Mouse (Mus musculus): ENCODE measurements around the gene Suclg2. TPM values are rescaled to one million over a fixed set of nuclear protein-coding genes. Genes with fewer than 3 reads are reported as not detected.

Suclg2 gene
- polyA plus RNA-seq, 1 experiment from 2014 or later = 26.9 TPM

DNA sequence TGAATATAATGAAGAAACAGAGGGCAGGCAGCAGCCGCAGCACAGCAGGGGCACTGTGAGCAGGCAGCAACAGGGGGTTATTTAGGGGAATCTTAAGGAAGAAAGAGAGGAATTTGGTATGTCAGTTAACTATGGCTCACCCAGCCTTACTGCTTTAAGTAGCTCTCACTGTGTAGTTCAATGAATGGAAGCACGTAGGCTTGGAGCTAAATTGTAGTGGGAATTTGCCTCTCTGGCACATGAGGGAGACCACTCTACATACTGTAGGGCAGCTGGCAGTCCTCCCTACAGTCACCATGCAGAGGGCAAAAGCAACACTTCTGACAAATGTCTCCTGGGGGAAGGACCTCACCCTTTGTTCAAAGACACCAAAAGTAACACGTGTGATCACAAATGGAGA, 143.7 kb downstream of the Suclg2 start:
- Histone ChIP-seq H3K36me3 (ENCODE audit: poor library complexity, severe bottlenecking) (no peaks in the 10 kb centered on the region), H3K4me1 (peaks cover 41% of the 10 kb centered on the region), H3K9ac (no peak overlapping the region), H3K9me3 (replicated peaks) (no peaks in the 10 kb centered on the region), H3K27me3 (0 out of 2 replicates have a peak, but pooled peaks cover 8% of the 10 kb centered on the region), H3K27ac (peak overlapping the region; percentile 48; the same call in 1 of the 2 replicates), H3K4me2 (no peak overlapping the region), H3K4me3 (no peak overlapping the region)
- peak; percentile 84 for ATAC-seq
- 2% methylated on average over 3 of the region's 3 CpGs for WGBS

DNA sequence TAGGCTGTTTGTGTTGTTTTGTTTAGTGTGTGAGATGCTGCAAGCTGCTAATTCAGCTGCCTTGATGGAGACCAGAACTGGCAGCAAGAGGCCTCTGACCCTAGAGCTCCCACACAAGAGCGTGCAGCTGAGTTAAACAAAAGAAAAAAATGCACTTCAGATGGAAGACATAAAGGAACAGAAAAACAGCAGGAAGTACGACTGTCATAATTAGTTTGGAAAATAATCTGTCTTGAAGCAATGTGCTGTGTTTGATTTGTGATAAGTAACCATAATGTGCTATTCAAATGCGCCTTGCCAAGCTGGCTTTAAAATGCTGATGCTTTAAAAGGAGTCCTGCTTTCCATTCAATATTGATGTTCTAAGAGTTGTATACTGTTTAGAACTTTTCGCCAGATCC, 144.2 kb downstream of the Suclg2 start:
- Histone ChIP-seq H3K27ac (peak overlapping the region; percentile 48; the same call in 1 of the 2 replicates), H3K4me1 (peaks cover 41% of the 10 kb centered on the region), H3K4me2 (no peak overlapping the region), H3K4me3 (no peak overlapping the region), H3K9ac (no peak overlapping the region), H3K9me3 (replicated peaks) (no peaks in the 10 kb centered on the region), H3K36me3 (ENCODE audit: poor library complexity, severe bottlenecking) (no peaks in the 10 kb centered on the region), H3K27me3 (0 out of 2 replicates have a peak, but pooled peaks cover 8% of the 10 kb centered on the region)
- 0 out of 2 replicates have a peak, but pooled peaks have one; percentile 37 for ATAC-seq
- WGBS = 8% methylated on average over 4 of the region's 4 CpGs

GRCm38 (mm10) chr6:95573035-95573759, 145.4 kb downstream of the Suclg2 start:
- Histone ChIP-seq H3K9ac (no peak overlapping the region), H3K4me3 (no peak overlapping the region), H3K27ac (no peak overlapping the region), H3K9me3 (replicated peaks) (no peaks in the 10 kb centered on the region), H3K4me1 (peaks cover 41% of the 10 kb centered on the region), H3K27me3 (0 out of 2 replicates have a peak, but pooled peaks cover 8% of the 10 kb centered on the region), H3K36me3 (ENCODE audit: poor library complexity, severe bottlenecking) (no peaks in the 10 kb centered on the region), H3K4me2 (no peak overlapping the region)
- no peak for ATAC-seq
- WGBS = 69% methylated on average over 3 of the region's 3 CpGs

GRCm38 (mm10) chr6:95571620-95572019, 147.0 kb downstream of the Suclg2 start:
- 0 out of 2 replicates have a peak, but pooled peaks cover 6% of the 10 kb centered on the region for H3K27me3 ChIP-seq
- H3K36me3 ChIP-seq (ENCODE audit: poor library complexity, severe bottlenecking) = no peaks in the 10 kb centered on the region
- WGBS = 20% methylated on average over 3 of the region's 3 CpGs
- peak; percentile 51 for ATAC-seq
- no peak overlapping the region for H3K27ac ChIP-seq
- H3K9ac ChIP-seq = no peak overlapping the region
- peaks cover 41% of the 10 kb centered on the region for H3K4me1 ChIP-seq
- no peak overlapping the region for H3K4me3 ChIP-seq
- no peaks in the 10 kb centered on the region for H3K9me3 ChIP-seq (replicated peaks)
- H3K4me2 ChIP-seq = no peak overlapping the region

GRCm38 (mm10) chr6:95563355-95564009, 155.1 kb downstream of the Suclg2 start:
- H3K4me1 ChIP-seq = peaks cover 3% of the 10 kb centered on the region; the same call in 1 of the 2 replicates
- no peaks in the 10 kb centered on the region for H3K9me3 ChIP-seq (replicated peaks)
- no peaks in the 10 kb centered on the region for H3K36me3 ChIP-seq (ENCODE audit: poor library complexity, severe bottlenecking)
- ATAC-seq = no peak
- H3K4me3 ChIP-seq = no peak overlapping the region
- WGBS = 76% methylated on average over 2 of the region's 2 CpGs
- H3K27ac ChIP-seq = no peak overlapping the region
- no peak overlapping the region for H3K9ac ChIP-seq
- no peaks in the 10 kb centered on the region for H3K27me3 ChIP-seq
- no peak overlapping the region for H3K4me2 ChIP-seq

GRCm38 (mm10) chr6:95556320-95556719, 162.3 kb downstream of the Suclg2 start:
- Histone ChIP-seq H3K4me1 (no peaks in the 10 kb centered on the region), H3K36me3 (ENCODE audit: poor library complexity, severe bottlenecking) (no peaks in the 10 kb centered on the region), H3K4me2 (no peak overlapping the region), H3K9me3 (replicated peaks) (no peaks in the 10 kb centered on the region), H3K27me3 (no peaks in the 10 kb centered on the region), H3K27ac (no peak overlapping the region), H3K4me3 (no peak overlapping the region), H3K9ac (no peak overlapping the region)
- 86% methylated on average over 6 of the region's 6 CpGs for WGBS
- no peak for ATAC-seq

DNA sequence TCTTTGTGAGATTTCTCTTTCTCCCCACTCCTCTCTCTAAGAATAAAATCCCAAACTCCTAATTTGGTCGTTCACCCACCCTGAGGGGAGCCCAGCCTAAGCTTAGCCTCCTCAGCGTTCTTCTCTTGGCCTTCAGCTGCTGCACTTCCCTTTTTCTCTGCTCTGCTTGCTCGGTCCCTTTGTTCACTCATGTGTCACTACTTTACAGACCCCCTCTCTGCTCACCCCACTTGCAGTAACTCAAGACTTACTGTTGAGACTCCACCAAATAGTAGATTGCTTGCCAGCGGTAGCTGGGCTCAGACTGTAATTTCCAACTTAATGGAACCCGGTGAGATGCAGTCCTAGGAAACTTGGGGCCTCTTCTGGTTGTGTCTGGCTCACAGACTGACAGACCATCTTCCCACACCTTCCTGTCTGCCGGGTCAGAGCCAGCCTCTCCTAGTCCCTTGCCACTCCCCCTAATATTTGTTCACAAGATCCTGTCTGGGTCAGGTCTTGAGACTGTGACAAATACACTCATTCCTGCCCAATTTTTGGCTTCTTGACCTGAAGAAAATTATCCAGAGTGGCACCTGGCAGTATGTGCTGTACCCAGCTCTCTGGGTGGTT, 166.2 kb downstream of the Suclg2 start:
- ATAC-seq = no peak
- Histone ChIP-seq H3K27me3 (no peaks in the 10 kb centered on the region), H3K4me3 (no peak overlapping the region), H3K27ac (no peak overlapping the region), H3K9me3 (replicated peaks) (no peaks in the 10 kb centered on the region), H3K4me2 (no peak overlapping the region), H3K4me1 (no peaks in the 10 kb centered on the region), H3K36me3 (ENCODE audit: poor library complexity, severe bottlenecking) (no peaks in the 10 kb centered on the region), H3K9ac (no peak overlapping the region)
- 73% methylated on average over 6 of the region's 6 CpGs for WGBS

DNA sequence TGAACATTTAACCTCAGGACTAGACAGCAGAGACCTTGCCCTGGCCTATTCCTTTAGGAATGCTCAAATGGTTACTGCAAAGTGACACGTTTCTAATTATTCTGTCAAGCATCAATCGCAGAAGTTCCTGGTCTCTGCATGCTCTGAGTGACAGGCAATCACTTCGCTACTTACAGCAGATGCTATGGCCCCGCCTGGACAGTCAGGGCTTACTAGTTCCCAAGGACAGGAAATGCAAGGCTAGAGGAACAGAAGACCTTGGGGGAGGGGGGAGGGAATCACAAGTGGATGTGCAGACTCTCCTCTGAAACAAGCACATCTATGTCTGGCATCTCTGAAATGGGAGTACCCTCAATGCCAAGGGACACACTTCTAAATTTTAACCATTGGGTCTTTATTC, 167.6 kb downstream of the Suclg2 start:
- no peaks in the 10 kb centered on the region for H3K36me3 ChIP-seq (ENCODE audit: poor library complexity, severe bottlenecking)
- no peak overlapping the region for H3K4me3 ChIP-seq
- no peak for ATAC-seq
- H3K4me1 ChIP-seq = peaks cover 8% of the 10 kb centered on the region; the same call in 1 of the 2 replicates
- H3K4me2 ChIP-seq = no peak overlapping the region
- no peak overlapping the region for H3K27ac ChIP-seq
- 82% methylated on average over 4 of the region's 4 CpGs for WGBS
- no peaks in the 10 kb centered on the region for H3K27me3 ChIP-seq
- no peaks in the 10 kb centered on the region for H3K9me3 ChIP-seq (replicated peaks)
- no peak overlapping the region for H3K9ac ChIP-seq

GRCm38 (mm10) chr6:95546189-95546832, 172.3 kb downstream of the Suclg2 start:
- ATAC-seq = peak; percentile 69
- WGBS = 46% methylated on average over 7 of the region's 7 CpGs

GRCm38 (mm10) chr6:95545714-95546113, 172.9 kb downstream of the Suclg2 start:
- Histone ChIP-seq H3K4me1 (peaks cover 12% of the 10 kb centered on the region; the same call in 1 of the 2 replicates), H3K9me3 (replicated peaks) (no peaks in the 10 kb centered on the region), H3K27ac (no peak overlapping the region), H3K36me3 (ENCODE audit: poor library complexity, severe bottlenecking) (no peaks in the 10 kb centered on the region), H3K4me3 (no peak overlapping the region), H3K4me2 (no peak overlapping the region), H3K27me3 (peaks cover 15% of the 10 kb centered on the region), H3K9ac (no peak overlapping the region)
- ATAC-seq = peak; percentile 16; the same call in 1 of the 2 replicates

More at GRCm38 (mm10) chr6:95546189-95546832, 172.3 kb downstream of the Suclg2 start:
- Histone ChIP-seq H3K27ac (no peak overlapping the region), H3K4me1 (peaks cover 12% of the 10 kb centered on the region; the same call in 1 of the 2 replicates), H3K27me3 (peaks cover 15% of the 10 kb centered on the region), H3K9me3 (replicated peaks) (no peaks in the 10 kb centered on the region), H3K9ac (no peak overlapping the region), H3K4me2 (no peak overlapping the region), H3K4me3 (no peak overlapping the region), H3K36me3 (ENCODE audit: poor library complexity, severe bottlenecking) (no peaks in the 10 kb centered on the region)

GRCm38 (mm10) chr6:95545296-95545695, 173.3 kb downstream of the Suclg2 start:
- Histone ChIP-seq H3K4me2 (no peak overlapping the region), H3K27me3 (peaks cover 15% of the 10 kb centered on the region), H3K4me1 (peaks cover 12% of the 10 kb centered on the region; the same call in 1 of the 2 replicates), H3K4me3 (no peak overlapping the region), H3K36me3 (ENCODE audit: poor library complexity, severe bottlenecking) (no peaks in the 10 kb centered on the region), H3K9ac (no peak overlapping the region), H3K9me3 (replicated peaks) (no peaks in the 10 kb centered on the region), H3K27ac (no peak overlapping the region)
- 82% methylated on average over 3 of the region's 3 CpGs for WGBS
- ATAC-seq = no peak
